Mouse (Mus musculus): Measurements from ENCODE around the gene Adcy7. TPM values are rescaled to one million over a fixed set of nuclear protein-coding genes. Genes with fewer than 3 reads are reported as not detected.

Gene Adcy7
- total RNA-seq (2017), result 106 and 107 TPM in 2 replicates

DNA sequence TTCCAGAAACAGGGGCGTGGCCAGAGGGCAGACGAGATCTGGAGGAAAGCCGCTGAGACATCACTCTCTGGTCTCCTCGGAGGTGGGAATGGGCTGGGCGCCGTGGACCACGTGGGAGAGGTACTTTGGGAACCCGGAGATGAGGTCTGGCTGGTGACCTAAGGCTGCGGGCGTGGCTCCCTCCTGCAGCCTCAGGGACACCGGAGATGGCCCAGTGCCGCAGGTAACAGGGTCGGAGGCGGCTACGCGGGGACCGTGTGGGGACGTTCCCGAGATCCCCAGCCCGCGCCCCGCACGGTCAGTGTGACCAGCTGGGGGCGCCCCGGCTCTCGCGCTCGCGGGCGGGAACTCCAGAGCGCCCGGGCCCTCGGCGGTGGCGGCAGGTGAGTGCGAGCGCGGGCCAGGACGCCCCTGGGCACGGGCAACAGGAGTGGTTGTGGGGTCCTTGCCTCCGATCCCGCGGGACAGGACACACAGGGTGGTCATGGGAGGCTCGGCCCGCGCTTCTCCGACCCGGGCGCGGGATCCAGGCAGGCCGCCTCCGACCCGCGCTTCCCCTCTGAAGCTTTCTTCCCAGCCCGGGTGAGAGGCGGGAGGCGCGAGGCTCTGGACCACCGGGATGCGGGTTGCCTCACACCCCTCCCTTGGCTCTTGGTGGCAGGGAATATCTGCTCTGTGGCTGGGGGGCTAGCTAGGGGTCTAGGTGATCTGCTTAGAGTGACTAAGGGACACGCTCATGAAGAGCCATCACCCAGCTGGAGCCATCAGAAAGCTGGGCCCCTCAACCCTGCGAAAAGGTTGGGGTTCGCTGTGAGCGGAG lies at the start of gene Adcy7:
Gene Adcy7, plus strand, starts transcription at position 173 of the 820 bp plus-strand sequence.
- peak; percentile 35; the same call in 1 of the 2 replicates for ATAC-seq (ENCODE audit: extremely low read depth, insufficient number of reproducible peaks, low FRiP score, poor library complexity, severe bottlenecking)

DNA sequence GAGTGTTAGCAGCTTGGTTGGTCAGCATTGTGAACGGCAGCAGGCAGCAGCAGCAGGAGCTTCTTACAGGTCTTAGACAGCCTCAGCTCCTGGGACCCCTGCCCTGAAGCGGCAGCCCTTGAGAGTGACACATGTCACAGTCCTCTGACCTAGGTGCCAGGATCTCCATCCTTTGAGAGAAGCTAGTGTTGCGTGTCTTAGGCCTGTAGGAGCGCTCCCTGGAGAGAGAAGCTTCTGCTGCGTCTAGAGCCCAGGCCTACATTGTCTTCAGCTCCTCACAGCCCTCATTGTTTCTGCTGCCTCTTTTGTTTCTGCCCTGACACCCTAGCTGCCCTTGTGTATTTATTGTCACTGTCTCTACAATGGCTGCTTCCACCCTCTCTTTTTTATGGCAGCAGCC lies 46.8 kb upstream of the Adcy7 start:
- no peak for ATAC-seq (ENCODE audit: extremely low read depth, insufficient number of reproducible peaks, low FRiP score, poor library complexity, severe bottlenecking)

DNA sequence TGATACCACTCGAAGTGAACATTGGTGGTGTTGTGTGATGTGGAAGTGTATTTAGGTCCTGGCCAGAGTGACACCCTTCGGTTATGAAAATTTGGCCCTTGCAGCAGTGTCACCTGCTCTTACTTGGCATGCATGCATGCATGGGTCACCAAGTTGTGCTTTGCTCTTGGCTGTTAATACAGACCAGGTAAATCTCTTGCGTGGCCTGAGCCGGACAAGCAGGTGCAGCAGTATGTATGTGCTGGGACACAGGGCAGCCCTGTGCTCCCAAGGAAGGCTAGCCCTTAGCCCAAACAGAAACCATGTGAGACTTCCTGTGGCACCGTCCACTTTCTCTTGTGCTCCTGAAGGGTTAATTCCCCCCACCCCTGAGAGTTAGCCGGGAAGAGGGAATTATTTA lies 44.4 kb upstream of the Adcy7 start:
- no peak for ATAC-seq (ENCODE audit: extremely low read depth, insufficient number of reproducible peaks, low FRiP score, poor library complexity, severe bottlenecking)

DNA sequence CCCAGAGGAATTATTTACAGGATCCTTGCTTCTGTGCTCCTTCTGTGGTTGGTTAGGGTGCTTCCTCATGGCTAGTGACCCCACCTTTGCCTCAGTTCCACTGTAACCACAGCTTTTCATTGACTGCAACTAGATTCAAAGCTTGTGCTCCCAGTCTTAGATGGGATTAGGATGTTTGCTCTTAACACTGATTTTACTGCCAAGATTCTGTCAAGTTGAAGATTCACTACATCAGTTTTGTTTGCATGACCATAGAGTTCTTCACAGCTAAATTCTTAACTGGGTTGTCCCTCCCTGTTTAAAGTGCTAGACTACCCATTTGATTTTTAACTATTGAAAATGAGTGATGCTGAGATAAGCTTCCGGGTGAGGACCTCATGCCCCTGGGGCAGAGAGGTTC lies 43.9 kb upstream of the Adcy7 start:
- no peak for ATAC-seq (ENCODE audit: extremely low read depth, insufficient number of reproducible peaks, low FRiP score, poor library complexity, severe bottlenecking)

DNA sequence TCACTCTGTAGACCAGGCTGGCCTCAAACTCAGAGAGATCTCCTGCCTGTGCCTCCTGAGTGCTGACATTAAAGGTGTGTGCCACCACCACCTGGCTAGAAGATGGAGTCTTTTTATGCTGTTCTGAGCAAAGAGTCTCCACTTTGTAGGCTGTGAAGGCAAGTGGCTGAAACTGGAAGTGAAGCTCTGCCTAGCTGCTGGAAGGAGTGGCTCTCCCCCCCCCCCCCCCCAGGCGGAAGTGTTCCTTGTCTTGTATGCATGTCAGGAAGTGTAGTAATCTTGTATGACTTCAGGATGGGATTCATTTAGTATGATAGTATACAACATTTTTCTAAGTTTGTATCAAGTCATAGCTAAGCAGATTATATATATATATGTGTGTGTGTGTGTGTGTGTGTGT lies 43.4 kb upstream of the Adcy7 start:
- ATAC-seq (ENCODE audit: extremely low read depth, insufficient number of reproducible peaks, low FRiP score, poor library complexity, severe bottlenecking), result no peak

DNA sequence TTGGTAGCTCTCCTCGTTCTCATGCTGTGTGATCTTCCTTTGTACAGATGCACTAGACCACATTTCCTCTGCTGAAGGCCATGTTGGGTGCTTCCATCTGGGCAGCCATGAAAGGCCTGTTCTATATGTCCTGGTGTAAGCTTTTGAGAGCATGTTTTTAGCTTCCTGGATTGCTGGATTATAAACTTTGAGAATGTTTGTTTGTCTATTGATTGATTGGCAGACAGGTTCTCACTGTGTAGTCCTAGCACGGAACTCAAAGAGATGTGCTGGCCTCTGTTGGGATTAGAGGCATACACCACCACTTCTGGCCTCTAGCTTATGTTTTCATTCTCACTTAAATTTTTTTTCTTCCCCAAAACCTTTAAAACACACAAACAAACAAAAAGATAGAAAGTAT lies 35.5 kb upstream of the Adcy7 start:
- ATAC-seq (ENCODE audit: extremely low read depth, insufficient number of reproducible peaks, low FRiP score, poor library complexity, severe bottlenecking), result no peak

DNA sequence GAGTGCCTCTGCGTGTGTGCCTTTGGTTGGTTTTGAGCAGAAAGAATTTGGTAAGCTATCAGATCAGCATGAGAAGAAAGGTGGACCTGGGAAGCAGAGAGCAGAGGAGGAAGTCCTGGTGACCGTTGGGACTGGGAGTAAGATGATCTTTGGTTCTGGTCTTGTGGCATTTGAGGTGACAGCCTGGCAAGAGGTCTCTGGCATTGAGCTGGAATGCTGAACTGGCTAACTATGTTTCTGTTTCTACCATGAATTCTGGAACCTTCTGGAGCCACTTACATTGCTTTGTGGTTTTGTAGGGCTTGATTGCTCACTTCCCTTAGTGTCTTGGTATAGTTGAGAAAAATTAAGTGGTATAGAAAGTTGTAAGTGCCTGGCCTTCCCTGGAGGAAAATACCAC lies 34.6 kb upstream of the Adcy7 start:
- ATAC-seq (ENCODE audit: extremely low read depth, insufficient number of reproducible peaks, low FRiP score, poor library complexity, severe bottlenecking), result no peak

DNA sequence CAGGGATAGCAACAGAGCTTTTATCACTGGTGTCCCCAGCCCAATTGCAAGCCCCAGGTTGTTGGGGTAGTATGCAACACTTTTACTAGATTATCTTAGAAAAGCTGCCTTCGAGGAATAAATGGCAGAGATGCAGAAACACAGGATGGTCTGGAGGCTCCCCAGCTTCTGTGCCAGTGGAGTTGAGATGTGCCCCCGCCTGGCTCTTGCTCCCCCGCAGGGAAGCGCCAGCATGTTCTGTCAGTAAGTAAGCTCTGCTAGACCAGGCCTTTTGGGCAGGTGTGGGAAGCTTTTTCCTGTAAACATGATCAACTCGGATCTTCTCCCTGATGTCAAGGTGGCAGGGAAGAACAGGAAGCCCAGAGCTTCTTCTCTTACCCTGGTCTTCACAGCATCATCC lies 32.9 kb upstream of the Adcy7 start:
- ATAC-seq (ENCODE audit: extremely low read depth, insufficient number of reproducible peaks, low FRiP score, poor library complexity, severe bottlenecking), result no peak

DNA sequence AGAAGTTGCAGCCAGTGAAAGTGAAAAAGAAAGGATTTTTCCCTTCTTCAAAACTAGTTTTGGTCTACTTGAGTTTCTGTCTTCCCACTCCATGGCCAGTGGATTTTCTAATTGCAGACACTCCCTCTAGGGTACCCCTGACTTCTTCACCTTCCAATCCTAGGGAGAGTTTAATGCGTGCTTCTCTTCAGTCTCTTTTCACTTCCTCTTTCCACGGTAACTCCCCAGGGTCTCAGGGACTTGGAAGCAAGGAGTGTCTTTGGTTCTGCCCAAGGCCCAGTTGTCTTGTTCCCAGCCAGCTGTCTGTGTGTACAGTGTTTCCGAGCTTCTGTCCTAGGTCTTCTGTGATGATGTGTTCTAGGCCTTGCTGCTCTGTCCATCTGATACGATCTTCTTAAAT lies 30.3 kb upstream of the Adcy7 start:
- ATAC-seq (ENCODE audit: extremely low read depth, insufficient number of reproducible peaks, low FRiP score, poor library complexity, severe bottlenecking), result no peak

DNA sequence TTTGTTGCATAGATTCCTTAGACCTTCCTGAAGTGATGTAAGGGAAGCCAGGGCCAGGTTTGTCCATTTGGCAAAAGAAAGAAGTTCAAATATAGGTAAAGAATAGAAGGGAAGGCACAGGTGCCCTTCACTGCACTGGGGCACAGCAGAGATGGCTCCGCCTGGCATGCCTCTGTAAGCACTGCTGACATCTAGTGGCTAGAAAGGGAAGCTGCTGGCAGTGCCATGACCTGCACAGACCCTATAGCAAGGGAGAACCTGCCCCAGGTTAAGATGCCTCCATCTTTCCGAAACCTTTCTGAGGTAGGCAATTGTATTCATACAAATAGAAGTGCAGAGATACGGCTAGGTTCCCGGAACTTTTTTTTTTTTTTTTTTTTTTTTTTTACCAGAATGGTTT lies 27.9 kb upstream of the Adcy7 start:
- ATAC-seq (ENCODE audit: extremely low read depth, insufficient number of reproducible peaks, low FRiP score, poor library complexity, severe bottlenecking), result peak; percentile 93

DNA sequence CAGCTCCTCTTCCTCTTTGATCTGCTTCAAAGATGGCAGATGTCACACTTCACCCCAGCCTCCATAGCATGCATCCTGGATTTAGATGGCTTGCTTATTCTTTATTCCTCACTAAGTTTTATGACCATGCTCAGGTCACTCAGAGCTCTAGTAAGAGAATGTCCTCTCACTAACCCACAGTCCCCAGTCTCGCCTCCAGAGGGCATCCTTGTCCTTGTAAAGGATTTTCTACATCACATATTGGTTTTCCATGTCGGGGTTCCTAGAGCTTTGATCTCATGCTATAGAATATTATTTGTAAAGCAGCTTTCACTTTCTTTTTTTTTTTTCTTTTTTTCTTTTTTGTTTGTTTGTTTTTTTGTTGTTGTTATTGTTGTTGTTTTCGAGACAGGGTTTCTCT lies 19.4 kb upstream of the Adcy7 start:
- ATAC-seq (ENCODE audit: extremely low read depth, insufficient number of reproducible peaks, low FRiP score, poor library complexity, severe bottlenecking), result no peak

DNA sequence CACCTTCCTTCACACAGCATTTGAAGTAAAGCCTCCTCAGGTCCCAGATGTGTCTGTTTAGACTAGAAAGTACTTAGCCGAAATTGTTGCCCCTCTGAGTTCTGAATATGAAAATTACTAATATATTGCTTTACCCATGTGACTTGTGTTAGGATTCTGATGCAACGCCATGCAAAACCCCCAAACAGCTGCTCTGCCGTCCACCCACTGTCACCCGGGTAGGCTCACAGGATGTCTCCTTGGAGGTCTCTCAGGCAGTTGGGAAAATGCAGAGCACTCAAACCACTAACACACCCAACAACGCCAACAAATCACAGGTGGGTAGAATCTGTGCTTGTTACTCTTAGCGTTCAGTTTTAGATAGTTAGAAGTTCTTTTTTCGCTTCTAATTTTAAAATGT lies 17.2 kb upstream of the Adcy7 start:
- ATAC-seq (ENCODE audit: extremely low read depth, insufficient number of reproducible peaks, low FRiP score, poor library complexity, severe bottlenecking), result no peak

DNA sequence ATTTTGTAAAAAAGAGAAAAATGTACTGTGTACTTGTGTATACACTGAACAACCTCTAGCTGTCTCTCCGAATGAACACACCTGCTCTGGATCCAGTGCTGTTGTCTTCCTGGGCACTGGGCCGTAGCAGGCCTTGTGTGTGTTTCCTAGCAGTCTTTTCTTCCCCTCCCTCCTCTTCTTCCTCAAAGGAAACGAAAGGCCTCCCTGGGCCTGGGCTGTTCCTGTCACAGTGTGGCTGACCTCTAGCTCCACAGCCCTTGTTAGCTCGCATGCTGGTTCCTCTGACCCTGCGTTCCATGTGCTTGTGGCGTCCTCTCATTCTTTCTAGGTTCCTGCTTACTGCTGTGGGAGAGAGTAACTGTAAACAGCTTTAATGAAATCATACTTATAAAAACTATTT lies 14.2 kb upstream of the Adcy7 start:
- no peak for ATAC-seq (ENCODE audit: extremely low read depth, insufficient number of reproducible peaks, low FRiP score, poor library complexity, severe bottlenecking)

DNA sequence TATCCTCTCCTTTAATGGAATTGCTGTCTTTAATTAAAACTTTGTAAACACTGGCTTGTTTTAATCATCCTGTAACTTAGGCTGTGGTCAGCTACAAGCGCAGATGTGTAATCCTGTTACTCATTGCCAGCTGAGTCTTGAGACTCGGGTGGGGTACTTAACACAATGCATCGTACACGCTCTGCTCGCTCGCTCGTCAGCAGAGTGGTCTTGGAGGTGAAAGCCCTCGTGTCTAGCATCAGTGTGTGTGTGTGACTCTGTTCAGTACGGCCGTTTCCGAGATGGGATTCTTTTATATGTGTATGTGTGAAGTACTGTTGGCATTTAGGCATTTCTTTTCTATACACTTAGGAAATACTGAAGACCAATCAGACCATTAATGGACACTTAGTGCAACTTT lies 13.7 kb upstream of the Adcy7 start:
- ATAC-seq (ENCODE audit: extremely low read depth, insufficient number of reproducible peaks, low FRiP score, poor library complexity, severe bottlenecking), result no peak

DNA sequence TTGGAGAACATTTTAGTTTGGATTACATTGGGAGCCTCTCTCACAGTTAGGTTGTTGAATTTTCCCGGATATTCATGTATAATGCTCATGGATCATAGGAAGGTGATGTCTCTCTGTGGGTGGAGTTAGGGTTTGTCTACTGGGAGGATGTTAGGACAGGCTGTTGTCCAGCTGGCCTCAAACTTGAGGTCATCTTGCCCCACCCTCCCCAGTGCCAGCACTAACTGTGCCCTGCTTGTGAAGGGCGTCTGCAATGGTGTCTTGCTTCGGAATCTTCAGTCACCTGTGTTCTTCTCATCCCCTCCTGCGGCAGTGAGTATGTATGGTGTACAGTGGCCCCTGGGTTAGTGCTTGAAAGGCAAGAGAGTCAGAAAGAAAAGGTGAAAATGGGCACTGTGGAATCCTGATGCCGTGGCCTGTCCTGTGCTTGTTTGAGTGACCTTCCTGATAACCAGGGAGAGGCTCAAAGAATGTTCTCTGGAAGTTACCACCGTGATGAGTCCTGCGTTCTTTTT lies 11.7 kb upstream of the Adcy7 start:
- no peak for ATAC-seq (ENCODE audit: extremely low read depth, insufficient number of reproducible peaks, low FRiP score, poor library complexity, severe bottlenecking)

DNA sequence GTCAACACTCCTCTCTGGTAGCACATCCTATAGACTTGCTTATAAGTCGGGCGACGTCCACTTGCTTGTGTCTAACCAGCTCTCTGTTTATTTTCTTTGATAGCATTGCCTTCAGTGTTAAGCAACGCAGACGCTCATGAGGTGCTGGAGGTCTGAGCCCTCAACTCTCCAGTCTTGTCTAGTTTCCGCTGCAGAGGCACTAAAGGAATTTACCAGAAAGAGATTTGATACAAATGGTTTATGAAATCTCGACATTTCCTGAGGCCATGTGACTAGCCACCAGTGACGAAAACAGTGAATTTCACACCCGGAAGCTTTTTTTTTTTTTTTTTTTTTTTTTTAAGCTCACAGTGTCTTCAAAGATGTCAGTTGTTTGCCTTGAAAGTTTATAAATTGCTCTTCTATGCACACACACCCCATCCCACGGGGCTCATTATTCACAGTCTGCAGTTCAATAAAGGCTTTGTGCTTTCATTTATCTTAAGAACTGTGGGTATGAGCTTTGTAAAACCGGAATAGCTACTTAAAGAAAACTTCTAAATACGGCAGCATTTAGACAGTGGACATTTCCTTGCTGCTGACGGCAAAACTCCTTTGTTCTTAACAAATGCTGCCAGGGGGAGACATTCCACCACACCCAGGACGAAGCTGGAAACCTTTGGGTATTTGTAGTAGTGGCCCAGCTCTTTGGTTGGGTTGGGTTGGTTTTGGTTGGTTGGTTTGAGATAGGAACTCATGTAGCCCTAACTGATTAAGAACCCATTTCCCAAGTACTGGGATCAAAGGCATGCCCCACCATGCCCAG lies 9.2 kb upstream of the Adcy7 start:
- no peak for ATAC-seq (ENCODE audit: extremely low read depth, insufficient number of reproducible peaks, low FRiP score, poor library complexity, severe bottlenecking)

DNA sequence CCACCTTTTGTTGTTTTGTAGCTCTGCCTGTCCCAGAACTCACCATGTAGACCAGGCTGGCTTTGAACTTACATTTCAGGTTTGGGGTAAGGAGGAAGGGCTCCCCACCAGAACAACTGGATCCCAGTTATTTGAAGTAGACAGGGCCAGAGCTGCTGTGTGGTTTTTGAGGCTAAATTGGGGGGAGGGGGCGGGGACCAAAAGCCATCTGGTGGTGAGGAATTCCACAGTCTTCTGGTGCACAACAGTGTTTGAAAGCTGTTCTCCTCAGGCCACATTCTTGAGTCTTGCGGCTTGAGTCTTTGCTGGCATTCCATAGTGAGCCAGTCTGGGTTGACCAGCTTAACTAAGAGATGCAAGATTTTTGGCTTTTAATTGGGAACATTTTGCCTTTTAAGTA lies 6.7 kb upstream of the Adcy7 start:
- ATAC-seq (ENCODE audit: extremely low read depth, insufficient number of reproducible peaks, low FRiP score, poor library complexity, severe bottlenecking), result no peak

DNA sequence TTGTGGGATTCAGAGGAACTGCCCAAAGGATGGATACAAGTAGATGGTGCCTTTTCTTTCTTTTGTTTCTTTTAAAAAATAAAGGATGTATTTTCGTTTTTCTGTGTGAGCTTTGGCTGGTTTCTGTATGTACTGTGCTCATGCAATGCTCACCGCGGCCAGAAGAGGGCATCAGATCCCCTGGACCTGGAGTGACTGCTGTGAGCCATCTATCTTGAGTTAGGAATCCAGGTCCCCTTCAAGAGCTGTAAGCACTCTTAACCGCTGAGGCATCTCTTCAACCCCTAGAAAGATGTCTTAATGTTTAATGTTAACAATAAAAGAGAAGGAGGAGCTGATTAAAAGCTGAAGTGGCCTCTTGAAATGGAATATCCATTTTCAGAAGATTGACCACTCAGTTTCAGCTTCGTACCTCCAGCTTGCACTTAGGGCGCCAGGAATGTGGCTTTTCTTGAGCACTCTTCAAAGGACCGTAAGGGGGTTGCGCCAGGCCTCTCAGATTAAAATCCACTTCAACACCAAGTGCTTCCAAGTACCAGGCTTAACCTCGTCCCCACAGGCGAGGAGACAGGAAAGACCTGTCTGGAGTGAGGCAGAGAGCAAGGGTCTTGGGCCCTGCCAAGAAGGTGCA lies 5.9 kb upstream of the Adcy7 start:
- ATAC-seq (ENCODE audit: extremely low read depth, insufficient number of reproducible peaks, low FRiP score, poor library complexity, severe bottlenecking), result peak; percentile 82

DNA sequence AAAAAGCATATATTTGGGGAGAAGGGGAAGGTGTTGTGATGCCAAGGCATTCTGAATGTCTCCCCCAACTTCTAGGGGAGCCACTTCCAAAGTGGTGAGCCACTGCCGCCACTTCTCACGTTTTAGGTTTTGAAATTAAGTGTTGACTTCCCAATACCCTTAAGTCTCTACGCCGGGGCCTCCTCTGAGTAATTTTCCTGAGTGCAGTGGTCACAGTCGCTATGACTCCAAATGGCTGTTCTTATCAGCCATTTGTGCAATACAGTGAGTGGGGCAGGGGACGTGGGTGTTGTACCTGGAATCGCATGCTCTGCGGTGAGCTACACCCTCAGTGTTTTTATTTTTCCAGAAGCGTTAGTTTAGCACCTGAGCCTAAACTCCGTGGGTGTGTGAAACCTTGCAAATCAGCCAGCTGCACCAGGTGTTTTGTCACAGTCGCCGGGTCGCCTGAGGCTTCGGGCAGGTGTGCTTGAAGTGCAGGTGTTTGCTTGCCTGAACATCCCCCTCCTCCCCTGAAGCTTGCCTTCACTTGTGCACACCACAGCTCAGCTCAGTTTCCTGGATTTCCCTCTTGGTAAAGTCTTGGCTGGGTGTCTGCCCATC lies 5.3 kb upstream of the Adcy7 start:
- no peak for ATAC-seq (ENCODE audit: extremely low read depth, insufficient number of reproducible peaks, low FRiP score, poor library complexity, severe bottlenecking)
